Mouse (Mus musculus) neutrophil, adult 5-6 weeks (primary cell): ENCODE measurements at regions not wholly inside any gene's neighbourhood (a gene's known extent, or its start where the extent isn't known, plus 50 kb on each side); places are given as distances from the start of the nearest gene placed in this dataset.
"Not testable (repeated sequence)": the region's sequence is repeated elsewhere in the genome, so short reads cannot be mapped to it uniquely, and the experiment has no call there.

ENCODE experiments used
- ATAC-seq: fragments of 151-379, 151-347 bp; 2 replicates; pipeline ENCODE4 v1.8.0; 2017; ENCODE audit warnings: mild to moderate bottlenecking, moderate TSS enrichment; ENCODE audit not compliant: insufficient number of reproducible peaks, poor library complexity, low FRiP score, severe bottlenecking; ENCODE audit errors: extremely low read depth

- no peak for ATAC-seq
Observed at GRCm38 (mm10) chr2:166481362-166481761, 232.3 kb downstream of the Prex1 start.

DNA sequence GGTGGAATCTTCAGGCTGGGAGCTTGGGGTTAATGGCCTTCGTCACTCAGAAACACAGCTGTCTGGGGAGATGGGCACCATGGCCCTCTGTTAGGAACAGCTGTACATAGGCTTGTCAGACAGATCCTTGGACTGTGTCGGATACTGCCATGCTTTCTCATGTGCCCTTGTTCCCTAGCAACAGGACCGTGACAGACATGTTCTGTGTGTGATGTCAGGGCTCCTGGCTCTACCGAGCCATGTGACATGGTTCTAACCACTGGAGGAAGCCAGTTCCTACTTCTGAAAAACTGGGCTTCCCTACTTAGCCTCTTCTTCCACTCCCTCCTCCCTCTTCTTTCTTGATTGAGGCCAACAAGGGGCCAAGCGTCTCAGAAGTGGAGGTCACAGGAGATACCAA lies 232.7 kb downstream of the Prex1 start:
- 0 out of 2 replicates have a peak, but pooled peaks have one; percentile 53 for ATAC-seq

- no peak for ATAC-seq
Observed at GRCm38 (mm10) chr2:166476953-166477352, 236.7 kb downstream of the Prex1 start.

DNA sequence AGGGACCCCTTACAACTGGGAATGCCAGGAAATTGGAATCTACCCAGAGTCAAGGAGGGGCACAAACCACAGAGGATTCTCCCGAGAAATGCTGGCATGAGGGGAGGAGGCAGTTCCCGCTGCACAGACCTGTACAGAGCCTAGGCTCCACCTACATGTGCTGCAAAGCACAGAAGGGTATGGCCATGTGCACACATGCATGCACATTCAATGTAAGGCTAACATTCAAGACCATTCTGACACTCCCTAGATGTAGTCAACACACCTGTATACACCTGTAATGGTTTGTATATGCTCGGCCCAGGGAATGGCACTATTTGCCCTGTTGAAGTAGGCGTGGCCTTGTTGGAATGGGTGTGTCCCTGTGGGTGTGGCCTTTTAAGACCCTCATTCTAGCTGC lies 238.0 kb downstream of the Prex1 start:
- no peak for ATAC-seq

DNA sequence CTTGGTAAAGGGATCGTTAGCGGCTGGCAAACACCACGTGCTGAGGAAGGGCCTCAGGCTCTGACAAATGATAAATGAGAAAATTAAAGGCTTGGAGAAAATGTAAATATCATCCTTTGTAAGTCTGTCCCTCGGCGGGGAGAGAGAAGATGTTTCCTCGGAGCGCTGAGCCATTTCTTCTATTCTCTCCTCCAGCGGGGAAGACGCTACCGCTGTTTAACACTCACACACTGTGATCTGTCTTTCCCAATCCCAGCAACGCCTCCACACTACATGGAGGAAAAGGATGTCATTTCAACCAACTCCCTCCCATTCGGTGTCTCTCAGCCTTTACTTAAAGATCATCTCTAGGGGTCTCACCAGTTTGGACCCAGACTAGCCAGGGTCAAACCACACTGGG lies 239.0 kb downstream of the Prex1 start:
- ATAC-seq: no peak

- ATAC-seq: no peak
Observed at GRCm38 (mm10) chr2:166471257-166471753, 242.3 kb downstream of the Prex1 start.

DNA sequence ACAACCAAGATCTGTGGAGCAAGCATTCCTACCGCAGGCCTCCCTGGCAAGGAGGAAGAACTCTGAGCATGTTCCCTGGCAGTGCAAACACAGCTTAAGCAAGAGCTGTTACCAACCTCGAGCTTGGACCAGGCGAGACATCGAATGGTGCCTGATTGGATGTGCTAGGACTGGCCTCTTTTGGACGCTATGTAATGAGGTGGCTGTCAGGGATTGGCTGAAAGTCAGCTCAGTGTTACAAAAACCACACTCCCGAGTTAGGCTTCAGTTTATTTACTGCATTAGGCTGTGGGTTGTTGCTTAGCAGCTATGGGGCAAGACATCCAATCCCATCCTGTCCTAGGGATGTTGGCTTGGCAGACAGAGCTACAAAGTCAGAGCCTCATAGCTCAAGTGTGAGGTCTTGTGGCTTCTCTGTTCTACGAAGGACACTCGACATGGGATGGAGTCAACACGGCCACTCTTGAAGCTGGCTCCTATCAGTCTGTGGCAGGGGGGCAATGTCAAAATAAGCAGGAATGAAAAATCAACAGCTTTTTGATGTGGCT lies 244.5 kb downstream of the Prex1 start:
- ATAC-seq: no peak

DNA sequence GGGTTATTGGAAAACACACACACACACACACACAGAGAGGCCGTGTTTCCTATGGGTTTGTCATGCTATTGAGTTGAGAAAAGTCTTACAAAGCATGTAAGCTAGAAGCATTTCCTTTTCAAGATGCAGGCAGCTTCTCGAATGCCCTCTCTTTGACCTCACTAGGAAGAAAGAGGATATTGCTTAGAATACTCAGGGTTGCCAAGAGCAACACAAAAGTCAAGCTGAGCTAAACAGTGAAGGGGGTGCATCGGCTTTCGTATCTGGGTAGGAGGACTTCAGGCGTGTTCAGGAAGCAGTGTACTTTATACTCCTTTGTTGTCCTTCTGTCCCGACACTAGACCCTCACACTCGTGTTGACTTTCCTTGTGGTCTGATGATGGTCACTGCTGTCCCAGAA lies 246.5 kb downstream of the Prex1 start:
- peak; percentile 61; the same call in 1 of the 2 replicates for ATAC-seq

GRCm38 (mm10) chr2:166465531-166465930 lies 248.1 kb downstream of the Prex1 start:
- no peak for ATAC-seq

DNA sequence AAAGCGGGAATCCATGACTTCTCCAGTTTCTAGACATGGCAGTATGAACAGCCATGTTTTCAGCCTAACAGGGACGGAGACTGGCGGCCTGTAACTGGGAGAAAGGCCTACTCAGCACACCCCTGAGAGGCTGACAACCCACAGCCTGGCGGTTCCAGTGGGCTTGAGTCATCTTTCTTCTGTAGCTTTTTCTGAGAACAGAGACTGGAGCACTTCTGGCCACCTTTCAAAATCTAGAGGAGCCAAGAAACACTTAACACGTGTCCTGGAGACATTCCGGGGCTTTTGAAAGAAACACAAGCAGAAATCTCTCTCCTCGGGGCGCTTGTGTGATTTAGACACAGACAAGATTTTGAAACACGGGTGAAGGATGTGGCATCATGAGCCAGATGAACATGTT lies 250.1 kb downstream of the Prex1 start:
- no peak for ATAC-seq

DNA sequence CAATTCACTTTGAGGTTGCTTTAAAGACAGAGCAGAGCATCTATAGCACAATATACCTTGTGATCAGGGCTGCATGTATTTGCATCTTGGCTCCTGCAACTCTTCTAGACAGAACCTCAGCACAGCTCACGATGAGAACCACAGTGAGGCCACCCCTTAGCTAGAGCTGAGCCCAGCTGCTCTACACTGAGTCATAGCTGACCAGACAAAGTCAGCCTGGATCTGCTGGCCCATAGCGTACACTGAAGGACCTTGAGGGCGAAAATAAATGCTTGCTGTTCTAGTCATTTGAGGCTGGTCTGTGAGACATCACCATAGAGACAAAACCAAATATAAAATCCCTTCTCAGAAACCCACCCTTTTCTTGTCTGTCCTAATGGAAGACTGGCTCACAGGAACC lies 251.7 kb downstream of the Prex1 start:
- ATAC-seq: no peak

DNA sequence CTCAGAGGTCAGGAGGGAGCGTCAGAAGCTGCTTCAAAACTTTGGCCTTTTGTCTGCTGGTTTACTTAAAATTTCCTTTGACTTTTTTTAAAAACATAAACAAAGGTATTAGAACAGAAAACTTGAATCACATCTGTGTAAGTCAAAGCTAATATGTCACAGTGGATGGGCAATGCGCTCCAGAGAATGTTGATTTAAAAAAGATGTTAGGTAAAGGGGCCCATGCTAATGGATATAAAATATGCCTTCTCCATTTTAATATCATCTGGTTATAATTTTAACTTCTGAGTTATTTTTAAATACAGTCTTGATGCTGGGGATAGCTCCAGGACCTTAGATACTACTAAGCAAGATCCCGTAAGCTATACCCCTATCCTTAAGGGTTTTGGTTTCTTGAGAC lies 252.5 kb downstream of the Prex1 start:
- ATAC-seq: no peak

- ATAC-seq: no peak
Observed at GRCm38 (mm10) chr2:166459955-166460354, 253.7 kb downstream of the Prex1 start.

DNA sequence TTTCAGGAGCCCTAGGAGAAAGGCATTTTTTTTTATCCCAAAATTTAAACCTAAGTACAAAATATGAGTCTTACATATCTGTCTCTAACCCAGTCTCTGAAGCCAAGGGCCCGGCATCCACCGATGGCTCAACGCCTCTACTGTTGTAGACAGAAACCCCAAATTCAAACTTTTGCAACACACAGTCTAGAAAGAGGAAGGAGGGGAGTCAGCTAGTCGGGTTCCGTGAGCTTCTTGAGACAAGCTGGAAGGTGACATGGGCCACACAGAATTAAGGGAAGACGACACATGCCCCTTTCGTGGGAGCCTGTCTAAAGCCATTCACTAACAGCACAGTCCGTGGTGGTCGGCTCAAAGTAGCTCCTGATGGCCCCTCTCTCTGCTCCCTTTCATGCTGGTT lies 254.7 kb downstream of the Prex1 start:
- ATAC-seq: peak; percentile 22; the same call in 1 of the 2 replicates

- peak; percentile 59; the same call in 1 of the 2 replicates for ATAC-seq
Observed at GRCm38 (mm10) chr2:166457381-166458172, 256.1 kb downstream of the Prex1 start.

- not testable (repeated sequence) for ATAC-seq
Observed at GRCm38 (mm10) chr2:166454160-166454888, 259.3 kb downstream of the Prex1 start.

GRCm38 (mm10) chr2:166450964-166451363 lies 262.7 kb downstream of the Prex1 start:
- ATAC-seq: no peak

GRCm38 (mm10) chr2:166450380-166450779 lies 263.3 kb downstream of the Prex1 start:
- no peak for ATAC-seq

DNA sequence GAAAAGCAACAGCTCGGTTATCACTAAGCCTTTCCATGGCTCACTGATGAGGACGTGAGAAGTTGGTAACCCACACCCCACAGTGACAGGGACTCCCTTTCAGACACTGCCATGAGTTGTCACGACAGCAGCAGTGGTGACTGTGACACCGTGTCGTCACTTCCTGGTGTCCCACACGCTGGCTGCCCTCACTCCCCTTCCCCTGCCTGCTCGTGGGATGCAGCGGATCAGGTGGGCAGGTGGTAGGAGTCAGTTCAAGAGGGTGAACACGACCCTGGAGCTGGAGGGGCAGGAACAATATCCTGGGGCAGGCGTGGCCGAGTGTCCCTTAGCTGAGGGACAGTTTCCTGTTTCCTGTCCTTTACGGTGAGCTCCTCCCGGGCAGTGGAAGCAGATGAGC lies 264.9 kb downstream of the Prex1 start:
- ATAC-seq: peak; percentile 47; the same call in 1 of the 2 replicates

GRCm38 (mm10) chr2:166448161-166448560 lies 265.5 kb downstream of the Prex1 start:
- ATAC-seq: no peak
